Mouse (Mus musculus): ENCODE measurements around the gene Tymp. TPM values are rescaled to one million over a fixed set of nuclear protein-coding genes. Genes with fewer than 3 reads are reported as not detected.

The Tymp gene
- 0.69 and 1.4 TPM in 2 replicates for polyA plus RNA-seq (2012)

GRCm38 (mm10) chr15:89376957-89377356 is at the start of gene Tymp:
Gene Tymp, minus strand, starts transcription at chr15:89377039.
- no peak for TF ChIP-seq GATA1 (IDR thresholded peaks at IDR 0.05; ENCODE audit: low read length)

- no peak for TF ChIP-seq GATA1 (IDR thresholded peaks at IDR 0.05; ENCODE audit: low read length)
These were observed 48.9 kb upstream of the Tymp start, which contains the start of gene Cpt1b for GRCm38 (mm10) chr15:89425711-89426121. Gene Cpt1b, minus strand, starts transcription at chr15:89425863.

- no peak for TF ChIP-seq GATA1 (IDR thresholded peaks at IDR 0.05; ENCODE audit: low read length)
These were observed 47.8 kb upstream of the Tymp start for GRCm38 (mm10) chr15:89424621-89425020.

GRCm38 (mm10) chr15:89421938-89422337 is 45.1 kb upstream of the Tymp start:
- no peak for TF ChIP-seq GATA1 (IDR thresholded peaks at IDR 0.05; ENCODE audit: low read length)

GRCm38 (mm10) chr15:89415282-89415681 is 38.4 kb upstream of the Tymp start:
- TF ChIP-seq GATA1 (IDR thresholded peaks at IDR 0.05; ENCODE audit: low read length): no peak

GRCm38 (mm10) chr15:89410118-89410517 is 33.3 kb upstream of the Tymp start, which contains the start of gene Syce3:
Gene Syce3, minus strand, starts transcription at chr15:89410503.
- no peak for TF ChIP-seq GATA1 (IDR thresholded peaks at IDR 0.05; ENCODE audit: low read length)

- TF ChIP-seq GATA1 (IDR thresholded peaks at IDR 0.05; ENCODE audit: low read length): no peak
These were observed 29.9 kb upstream of the Tymp start for GRCm38 (mm10) chr15:89406691-89407090.

GRCm38 (mm10) chr15:89404831-89405623 is 28.2 kb upstream of the Tymp start:
- no peak for TF ChIP-seq GATA1 (IDR thresholded peaks at IDR 0.05; ENCODE audit: low read length)

- TF ChIP-seq GATA1 (IDR thresholded peaks at IDR 0.05; ENCODE audit: low read length): no peak
These were observed 25.6 kb upstream of the Tymp start for GRCm38 (mm10) chr15:89402471-89402870.

- no peak for TF ChIP-seq GATA1 (IDR thresholded peaks at IDR 0.05; ENCODE audit: low read length)
These were observed 22.9 kb upstream of the Tymp start for GRCm38 (mm10) chr15:89399716-89400115.

GRCm38 (mm10) chr15:89398146-89398545 is 21.3 kb upstream of the Tymp start:
- TF ChIP-seq GATA1 (IDR thresholded peaks at IDR 0.05; ENCODE audit: low read length): no peak

GRCm38 (mm10) chr15:89396883-89397282 is 20.0 kb upstream of the Tymp start:
- TF ChIP-seq GATA1 (IDR thresholded peaks at IDR 0.05; ENCODE audit: low read length): no peak

GRCm38 (mm10) chr15:89390081-89390480 is 13.2 kb upstream of the Tymp start:
- no peak for TF ChIP-seq GATA1 (IDR thresholded peaks at IDR 0.05; ENCODE audit: low read length)

- no peak for TF ChIP-seq GATA1 (IDR thresholded peaks at IDR 0.05; ENCODE audit: low read length)
These were observed 10.3 kb upstream of the Tymp start for GRCm38 (mm10) chr15:89387127-89387526.

- no peak for TF ChIP-seq GATA1 (IDR thresholded peaks at IDR 0.05; ENCODE audit: low read length)
These were observed 7.8 kb upstream of the Tymp start, which contains the start of gene Klhdc7b for GRCm38 (mm10) chr15:89384617-89385016. Gene Klhdc7b, plus strand, starts transcription at chr15:89384917.

GRCm38 (mm10) chr15:89379429-89379828 is 2.6 kb upstream of the Tymp start:
- no peak for TF ChIP-seq GATA1 (IDR thresholded peaks at IDR 0.05; ENCODE audit: low read length)

- TF ChIP-seq GATA1 (IDR thresholded peaks at IDR 0.05; ENCODE audit: low read length): no peak
These were observed 2.1 kb upstream of the Tymp start, which contains the start of gene Odf3b for GRCm38 (mm10) chr15:89378831-89379401. Gene Odf3b, minus strand, starts transcription at chr15:89379282.
